Mouse (Mus musculus) urinary bladder, postnatal 36 days (tissue): ENCODE data around the gene Dgkh.
A peak's percentile ranks its signal among the peaks of the same experiment; 100 is the strongest.
"Not testable (repeated sequence)": the region's sequence is repeated elsewhere in the genome, so short reads cannot be mapped to it uniquely, and the experiment has no call there.

ENCODE experiments used
- DNase-seq, 2 experiments: peaks; one replicate each; pipeline ENCODE4 v3.0.0; 2022; ENCODE audit warnings: low spot score in 2 of 2, mixed read lengths in 1 of 2

Dgkh gene

GRCm38 (mm10) chr14:78627516-78628275 lies 104.9 kb downstream of the Dgkh start:
- DNase-seq: peak in 1 of 2 experiments; percentile 8

GRCm38 (mm10) chr14:78618883-78619295 lies 113.7 kb downstream of the Dgkh start:
- DNase-seq: no peak

DNA sequence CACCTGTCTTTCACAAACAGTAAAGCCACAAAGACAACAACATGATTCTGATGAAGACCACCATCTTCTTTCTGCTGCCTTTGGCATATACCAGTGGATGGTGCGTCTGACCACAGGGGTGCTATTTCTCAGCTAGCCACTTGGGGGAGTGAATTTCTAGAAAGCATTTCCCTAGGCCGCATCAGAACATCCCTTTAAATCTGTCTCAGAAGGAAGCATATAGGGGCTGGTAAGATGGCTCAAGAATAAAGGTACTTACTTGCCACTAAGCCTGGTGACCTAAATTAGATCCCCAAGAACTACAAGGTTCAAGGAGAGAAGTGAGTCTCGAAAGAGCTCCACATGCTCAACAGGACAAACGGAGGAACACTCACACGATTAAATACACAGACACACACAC lies 119.0 kb downstream of the Dgkh start:
- no peak for DNase-seq

DNA sequence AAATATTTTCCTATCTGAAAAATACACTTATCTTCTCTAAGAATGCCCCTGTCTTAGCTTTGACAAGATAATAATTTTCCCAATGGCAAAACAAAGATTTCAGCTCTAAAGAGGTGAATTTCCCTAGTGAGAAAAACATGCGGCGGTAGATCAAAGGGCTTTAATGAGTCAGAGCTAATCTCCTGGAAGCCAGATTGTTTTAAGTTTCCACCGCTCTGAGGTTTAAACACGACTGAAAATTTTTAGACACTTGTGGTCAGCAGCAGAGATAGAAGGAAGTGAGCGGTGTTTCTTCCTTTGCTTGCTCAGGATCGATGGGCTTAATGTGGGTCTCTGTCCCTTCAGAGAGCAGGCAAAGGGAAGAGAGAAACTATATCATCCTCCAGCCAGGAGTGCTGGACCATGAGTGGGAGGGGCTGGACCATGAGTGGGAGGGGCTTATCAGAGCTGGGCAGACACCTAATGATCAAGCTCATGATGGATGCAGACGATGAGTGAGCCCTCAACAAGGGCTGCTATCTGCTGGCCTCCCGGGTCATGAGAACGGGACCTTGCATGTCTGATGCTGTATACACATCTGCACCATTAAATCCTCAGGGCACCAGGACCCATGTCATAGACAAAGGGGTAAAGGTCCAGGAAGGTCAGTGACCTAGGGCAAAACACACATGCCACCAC lies 120.3 kb downstream of the Dgkh start:
- no peak for DNase-seq

DNA sequence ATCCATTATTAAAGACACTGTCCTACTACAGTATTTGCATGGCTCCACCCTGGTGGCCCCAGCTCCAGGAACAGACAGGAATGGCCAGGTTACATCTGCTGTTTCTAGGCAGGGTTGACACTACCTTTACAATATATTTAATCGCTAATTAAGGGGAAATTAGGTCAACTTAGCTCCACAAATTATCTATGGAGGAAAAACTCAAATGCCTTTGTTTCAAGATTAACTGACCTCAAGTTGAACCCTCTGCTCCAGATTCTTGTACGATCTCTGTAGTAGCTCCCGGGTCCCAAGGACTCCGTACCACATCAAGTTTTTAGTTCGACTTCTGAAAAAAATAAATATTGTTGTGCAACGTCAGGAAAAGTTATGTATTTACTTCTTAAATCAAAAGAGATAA lies 137.7 kb downstream of the Dgkh start:
- DNase-seq: no peak

DNA sequence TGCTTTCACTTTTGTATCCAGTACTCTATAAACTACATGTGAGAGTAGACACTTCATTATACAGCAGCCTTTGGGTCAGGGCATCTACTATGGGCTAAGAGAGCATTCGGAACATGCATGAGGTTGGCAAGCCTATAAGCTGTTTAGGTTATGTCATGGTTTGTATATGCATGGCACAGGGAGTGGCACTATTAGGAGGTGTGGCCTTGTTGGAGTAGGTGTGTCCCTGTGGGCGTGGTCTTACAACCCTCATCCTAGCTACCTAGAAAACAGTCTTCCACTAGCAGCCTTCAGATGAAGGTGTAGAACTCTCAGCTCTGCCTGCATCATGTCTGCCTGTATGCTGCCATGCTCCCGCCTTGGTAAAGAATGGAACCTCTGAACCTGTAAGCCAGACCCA lies 139.6 kb downstream of the Dgkh start:
- no peak for DNase-seq

DNA sequence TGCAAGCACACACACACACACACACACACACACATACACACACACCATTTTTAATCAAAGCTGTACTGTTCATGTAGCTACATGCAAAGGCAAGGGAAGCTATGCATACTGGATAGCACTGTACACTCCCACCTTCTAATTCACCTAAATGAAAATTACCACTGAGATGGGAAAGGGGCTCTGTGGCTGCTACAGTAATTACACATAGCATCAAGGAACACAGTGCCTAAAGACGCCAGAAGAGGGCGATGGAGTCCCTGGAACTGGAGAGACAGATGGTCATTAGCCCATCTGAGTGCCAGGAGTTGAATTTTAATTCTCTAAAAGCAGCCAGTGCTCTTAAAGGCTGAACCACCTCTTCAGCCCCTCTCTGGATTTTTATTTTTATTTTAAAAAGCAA lies 142.2 kb downstream of the Dgkh start:
- DNase-seq: no peak

DNA sequence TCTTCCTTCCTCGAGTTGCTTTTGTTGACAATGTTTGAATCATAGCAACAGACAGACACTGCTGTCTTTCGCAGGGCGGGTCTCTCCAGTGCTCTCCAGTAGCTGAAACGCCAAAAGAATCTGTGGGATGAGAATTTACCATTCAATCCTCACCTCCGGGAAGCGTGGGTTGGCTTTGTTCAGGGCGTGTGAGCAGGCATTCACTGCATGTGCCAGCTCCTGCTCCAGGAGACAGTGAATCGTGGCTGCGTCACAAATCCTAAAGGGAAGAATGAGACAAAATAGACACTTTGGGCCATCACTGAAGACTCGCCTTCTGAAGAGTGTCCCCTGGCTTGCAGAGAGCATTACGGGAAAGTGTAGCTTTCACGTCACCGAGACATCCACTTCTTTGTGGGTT lies 148.4 kb downstream of the Dgkh start:
- DNase-seq: no peak

- no peak for DNase-seq
Measured at GRCm38 (mm10) chr14:78583168-78583567, 149.4 kb downstream of the Dgkh start.

DNA sequence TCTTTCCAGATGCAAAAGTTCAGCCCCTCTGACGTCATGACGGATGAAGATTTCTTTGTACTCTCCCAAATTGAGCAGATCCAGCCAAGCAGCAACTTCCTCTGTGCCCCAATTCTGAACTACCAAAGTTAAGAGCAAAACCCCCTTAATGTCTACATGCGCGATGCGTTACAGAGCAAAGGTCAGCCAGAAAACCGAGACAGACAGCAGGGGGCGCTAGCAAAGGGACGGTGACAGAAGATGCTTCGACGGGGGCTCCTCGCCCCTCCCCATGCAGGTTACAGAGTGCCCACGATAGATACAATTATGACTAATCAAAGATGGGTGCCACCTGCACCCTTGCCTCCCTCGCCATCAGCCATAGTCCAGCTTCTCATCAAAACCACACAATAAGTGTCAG lies 156.7 kb downstream of the Dgkh start:
- DNase-seq: no peak

DNA sequence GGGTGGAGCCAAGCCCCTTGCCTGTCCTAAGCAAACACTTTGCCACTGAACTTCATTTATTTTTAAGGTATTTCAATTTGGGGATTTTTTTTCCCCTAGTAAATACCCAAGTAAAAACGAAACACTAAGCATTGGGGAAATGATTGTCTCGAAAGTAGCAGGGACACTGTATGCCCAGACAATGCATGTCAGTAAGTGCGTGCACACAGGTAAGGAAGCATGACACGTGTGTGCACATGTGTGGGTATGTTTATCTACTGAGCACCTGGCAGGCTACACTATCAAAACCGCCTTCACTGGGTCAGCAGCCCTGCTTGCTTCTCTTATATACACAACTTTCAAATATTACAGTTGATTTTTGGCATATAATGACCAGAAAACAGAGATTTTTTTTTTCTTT lies 164.2 kb downstream of the Dgkh start:
- no peak for DNase-seq

- no peak for DNase-seq
Measured at GRCm38 (mm10) chr14:78566431-78566830, 166.1 kb downstream of the Dgkh start.

- DNase-seq: no peak
Measured at GRCm38 (mm10) chr14:78564292-78564691, 168.3 kb downstream of the Dgkh start.

DNA sequence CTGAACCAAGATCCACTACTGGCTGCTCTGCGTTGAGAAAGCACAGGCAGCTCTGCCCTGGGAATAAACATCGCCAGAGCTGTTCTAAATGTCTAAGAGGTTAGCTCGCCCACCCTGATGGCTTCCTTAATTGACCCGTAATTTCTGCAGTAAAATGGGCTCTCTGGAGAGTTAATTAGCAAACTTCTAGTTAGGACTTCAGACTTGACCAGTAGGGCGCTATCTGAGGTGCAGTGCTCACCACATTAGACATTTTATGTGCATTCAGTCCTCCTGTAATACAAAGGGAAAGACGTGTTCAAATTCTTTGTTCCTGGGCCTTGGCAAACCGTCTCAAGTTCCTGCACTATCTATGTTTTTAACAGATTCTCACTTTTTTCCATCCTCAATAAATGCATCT lies 169.4 kb downstream of the Dgkh start:
- no peak for DNase-seq

GRCm38 (mm10) chr14:78562121-78562520 lies 170.5 kb downstream of the Dgkh start:
- DNase-seq: no peak

DNA sequence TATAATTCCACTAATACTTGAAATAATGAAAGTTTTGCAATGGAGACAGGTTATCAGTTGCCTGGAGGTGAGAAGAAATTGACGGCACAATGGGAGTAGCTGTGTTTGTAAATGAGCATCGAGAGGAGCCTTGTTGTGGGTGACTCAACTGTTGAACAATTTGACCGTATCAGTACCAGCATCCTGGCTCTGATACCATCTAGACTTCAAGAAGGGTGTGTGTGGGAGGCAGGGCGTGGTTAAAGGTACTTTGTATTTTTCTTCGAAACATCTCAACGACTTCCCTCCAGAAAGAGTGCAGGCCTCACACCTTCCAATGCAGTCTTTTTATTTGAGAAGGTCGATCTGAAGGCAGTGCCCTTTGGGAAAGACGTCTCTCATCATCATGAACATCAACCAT lies 173.5 kb downstream of the Dgkh start:
- DNase-seq: no peak

GRCm38 (mm10) chr14:78554830-78555229 lies 177.7 kb downstream of the Dgkh start:
- DNase-seq: not testable (repeated sequence)

DNA sequence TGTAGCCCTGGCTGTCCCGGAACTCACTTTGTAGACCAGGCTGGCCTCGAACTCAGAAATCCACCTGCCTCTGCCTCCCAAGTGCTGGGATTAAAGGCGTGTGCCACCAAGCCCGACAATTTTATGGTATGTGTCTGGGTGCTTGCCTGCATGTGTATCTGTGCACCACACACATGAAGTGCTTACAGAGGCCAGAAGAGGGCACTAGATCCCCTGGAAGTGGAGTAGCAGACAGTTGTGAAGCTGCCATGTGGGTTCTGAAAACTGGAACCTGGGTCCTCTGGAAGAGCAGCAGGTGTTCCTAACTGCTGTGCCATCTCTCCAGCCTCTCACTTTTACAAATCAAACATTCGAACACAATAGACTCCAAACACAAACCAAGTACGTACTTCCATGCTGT lies 178.9 kb downstream of the Dgkh start:
- DNase-seq: no peak

- no peak for DNase-seq
Measured at GRCm38 (mm10) chr14:78548807-78549206, 183.8 kb downstream of the Dgkh start.

GRCm38 (mm10) chr14:78541319-78541718 lies 191.3 kb downstream of the Dgkh start:
- DNase-seq: no peak

GRCm38 (mm10) chr14:78539821-78540220 lies 192.8 kb downstream of the Dgkh start:
- no peak for DNase-seq

DNA sequence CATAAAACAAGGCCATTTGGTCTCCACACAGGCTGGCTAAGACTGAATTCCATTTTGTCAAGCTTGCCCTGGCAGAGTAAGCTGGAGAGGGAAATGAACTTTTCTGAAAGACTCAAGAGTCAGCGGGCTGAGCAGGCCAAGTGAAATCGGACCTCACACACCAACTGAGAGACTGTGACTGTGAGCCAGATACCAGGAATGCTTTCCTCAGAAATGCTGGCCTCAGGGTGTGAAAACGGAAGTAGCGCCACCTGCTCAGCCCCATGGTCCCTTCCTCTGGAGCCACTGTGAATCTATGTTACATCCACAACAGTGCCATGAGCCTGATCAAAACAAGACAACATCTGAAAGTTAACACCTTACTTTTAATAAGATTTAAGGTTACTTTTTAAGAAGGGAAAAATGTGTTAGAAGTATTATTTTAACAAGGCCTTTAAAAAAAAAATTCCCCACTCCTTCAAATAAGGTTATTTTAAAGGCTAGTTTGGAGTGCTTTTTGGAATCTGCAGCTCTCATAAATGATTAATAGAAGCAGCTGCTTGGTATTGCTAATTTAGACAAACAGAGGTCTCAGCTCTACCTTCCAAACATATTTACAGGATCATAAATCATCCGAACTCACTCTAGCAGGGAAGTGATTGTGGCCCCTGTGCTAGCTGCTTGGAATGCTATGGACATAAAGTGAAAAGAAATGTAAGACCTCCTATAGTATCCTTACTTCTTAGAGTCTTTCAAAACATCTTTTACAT lies 193.8 kb downstream of the Dgkh start:
- no peak for DNase-seq

DNA sequence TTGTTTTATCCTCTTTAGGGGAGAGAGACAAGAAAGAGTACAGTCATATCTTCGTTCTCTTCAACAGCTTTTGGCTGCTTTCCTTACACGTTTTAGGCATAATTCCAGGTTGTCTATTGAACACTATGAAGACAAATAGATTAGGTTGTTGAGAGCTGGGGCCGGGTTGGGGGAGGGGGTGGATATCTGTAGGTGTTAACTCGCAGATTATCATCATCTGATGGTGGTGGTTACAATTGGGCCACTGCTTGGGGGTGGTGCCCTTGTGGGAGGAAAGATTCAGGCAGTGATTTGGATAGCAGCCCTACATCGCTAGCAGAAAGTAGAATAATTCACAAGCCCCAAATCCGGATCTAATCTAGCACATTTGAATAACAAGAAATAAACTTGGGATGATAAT lies 195.0 kb downstream of the Dgkh start:
- DNase-seq: no peak
